Mouse (Mus musculus) 3T3-L1 (cell line): ENCODE measurements around the gene Rin2.
A peak's percentile ranks its signal among the peaks of the same experiment; 100 is the strongest.

Experiments used
- DNase-seq: peaks from one replicate; pipeline ENCODE4 v3.0.0-alpha.2; 2015; ENCODE audit warnings: low read depth, low spot score

Gene Rin2

GRCm38 (mm10) chr2:145730905-145731304, 55.9 kb downstream of the Rin2 start:
- DNase-seq, result no peak

- no peak for DNase-seq
Measured at GRCm38 (mm10) chr2:145735079-145735478, 60.1 kb downstream of the Rin2 start.

DNA sequence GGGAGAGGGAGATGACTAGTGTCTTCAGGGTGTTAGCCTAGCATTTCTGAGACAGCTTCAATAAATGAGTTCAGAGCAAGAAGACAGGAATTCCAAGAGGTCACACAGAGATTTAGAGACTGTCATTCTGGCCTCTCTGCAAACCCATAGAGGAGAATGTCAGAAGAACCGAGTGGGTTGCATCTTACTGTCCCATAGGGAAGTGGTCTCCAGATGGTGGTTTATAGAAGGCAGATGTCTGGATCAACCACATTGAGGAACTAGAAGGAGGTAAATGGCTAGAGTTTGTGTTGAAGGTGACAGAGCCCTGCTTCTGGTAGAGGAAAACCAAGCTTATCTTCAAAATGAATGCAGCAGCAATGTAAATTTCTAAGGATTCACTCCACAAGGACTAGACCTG, 61.5 kb downstream of the Rin2 start:
- no peak for DNase-seq

GRCm38 (mm10) chr2:145737196-145737595, 62.2 kb downstream of the Rin2 start:
- peak; percentile 70 for DNase-seq

- DNase-seq, result no peak
Measured at GRCm38 (mm10) chr2:145740729-145741128, 65.7 kb downstream of the Rin2 start.

- DNase-seq, result no peak
Measured at GRCm38 (mm10) chr2:145742795-145743710, 68.0 kb downstream of the Rin2 start.

DNA sequence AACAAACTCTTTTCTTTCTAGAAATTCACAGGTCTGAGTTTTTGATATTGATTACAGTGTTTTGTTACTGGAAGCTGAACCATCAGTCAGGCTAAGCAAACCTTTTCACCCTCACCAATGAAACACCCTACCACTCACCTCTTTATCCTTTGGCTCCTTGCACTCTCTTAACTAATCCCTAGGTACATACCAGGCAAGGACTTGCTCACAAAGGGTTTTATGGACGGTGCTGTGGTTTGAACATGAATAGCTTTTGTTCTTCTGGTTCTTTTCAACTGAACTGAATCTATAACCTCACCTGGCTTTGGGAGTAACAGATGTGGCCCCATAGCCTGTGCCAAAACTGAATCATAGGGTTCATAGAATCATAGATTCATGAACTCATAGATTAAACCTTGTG, 71.4 kb downstream of the Rin2 start:
- DNase-seq, result no peak

DNA sequence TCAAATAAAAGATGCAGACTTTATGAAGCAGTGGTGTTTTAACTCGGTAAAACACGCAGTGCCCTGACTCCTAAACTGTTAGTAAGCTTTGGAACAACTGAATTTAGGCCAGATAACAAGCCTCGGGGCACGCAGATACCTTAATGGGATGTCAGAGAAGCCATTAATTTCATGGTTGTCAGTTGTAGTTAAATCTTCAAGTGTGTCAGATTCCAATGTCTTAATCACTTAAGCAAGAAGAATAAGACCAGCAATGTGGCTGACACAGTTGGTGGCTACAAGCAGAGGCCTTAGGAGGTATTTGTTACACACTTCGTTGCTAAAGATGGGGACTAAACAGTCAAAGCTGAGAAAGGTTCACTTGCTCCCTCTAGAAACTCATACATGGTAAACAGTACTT, 74.6 kb downstream of the Rin2 start:
- DNase-seq, result no peak

- DNase-seq, result no peak
Measured at GRCm38 (mm10) chr2:145752572-145752971, 77.6 kb downstream of the Rin2 start.

DNA sequence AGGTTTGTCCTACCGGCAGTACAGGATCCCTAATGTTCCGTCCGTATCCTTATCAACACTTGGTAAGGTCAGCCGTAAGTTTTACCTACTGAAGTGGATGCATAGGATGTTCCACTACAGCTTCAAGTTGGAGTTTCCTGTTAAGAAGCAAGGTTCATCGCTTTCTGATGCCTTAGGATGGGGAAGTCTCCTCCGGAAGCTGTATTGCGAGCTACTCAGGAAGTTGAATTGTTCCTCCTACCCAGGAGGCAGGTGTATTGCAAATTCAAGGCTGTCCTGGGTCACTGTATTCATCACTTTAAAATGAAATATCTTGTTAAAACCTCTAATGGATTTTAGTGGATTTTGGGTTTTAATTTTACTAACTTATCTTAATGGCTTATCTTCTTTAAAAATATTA, 79.0 kb downstream of the Rin2 start:
- DNase-seq, result no peak

GRCm38 (mm10) chr2:145755864-145756822, 81.1 kb downstream of the Rin2 start:
- no peak for DNase-seq

- DNase-seq, result peak; percentile 85
Measured at GRCm38 (mm10) chr2:145760121-145760520, 85.1 kb downstream of the Rin2 start.

GRCm38 (mm10) chr2:145761436-145761835, 86.4 kb downstream of the Rin2 start:
- DNase-seq, result peak; percentile 77

- DNase-seq, result no peak
Measured at GRCm38 (mm10) chr2:145769964-145770363, 94.9 kb downstream of the Rin2 start.

GRCm38 (mm10) chr2:145770730-145771536, 95.9 kb downstream of the Rin2 start:
- DNase-seq, result no peak

DNA sequence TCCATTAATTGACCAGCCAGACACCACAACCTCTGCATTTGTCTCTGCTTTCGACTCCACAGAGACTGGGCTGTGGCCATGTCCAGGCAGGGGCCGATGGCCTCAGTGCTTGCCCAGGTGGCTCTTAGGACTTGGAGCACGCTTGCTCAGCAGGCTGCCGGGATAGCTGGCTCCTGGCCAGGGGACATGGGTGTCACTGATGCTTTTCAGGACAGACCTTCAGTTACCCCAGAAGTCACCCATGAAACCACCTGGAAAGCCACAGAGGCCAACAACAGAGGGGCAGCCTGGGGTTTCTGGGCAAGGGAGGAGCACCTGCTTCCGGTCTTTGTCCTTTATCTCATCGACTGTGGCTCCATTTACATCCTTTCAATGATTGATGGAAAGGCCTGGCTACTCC, 108.2 kb downstream of the Rin2 start:
- no peak for DNase-seq

DNA sequence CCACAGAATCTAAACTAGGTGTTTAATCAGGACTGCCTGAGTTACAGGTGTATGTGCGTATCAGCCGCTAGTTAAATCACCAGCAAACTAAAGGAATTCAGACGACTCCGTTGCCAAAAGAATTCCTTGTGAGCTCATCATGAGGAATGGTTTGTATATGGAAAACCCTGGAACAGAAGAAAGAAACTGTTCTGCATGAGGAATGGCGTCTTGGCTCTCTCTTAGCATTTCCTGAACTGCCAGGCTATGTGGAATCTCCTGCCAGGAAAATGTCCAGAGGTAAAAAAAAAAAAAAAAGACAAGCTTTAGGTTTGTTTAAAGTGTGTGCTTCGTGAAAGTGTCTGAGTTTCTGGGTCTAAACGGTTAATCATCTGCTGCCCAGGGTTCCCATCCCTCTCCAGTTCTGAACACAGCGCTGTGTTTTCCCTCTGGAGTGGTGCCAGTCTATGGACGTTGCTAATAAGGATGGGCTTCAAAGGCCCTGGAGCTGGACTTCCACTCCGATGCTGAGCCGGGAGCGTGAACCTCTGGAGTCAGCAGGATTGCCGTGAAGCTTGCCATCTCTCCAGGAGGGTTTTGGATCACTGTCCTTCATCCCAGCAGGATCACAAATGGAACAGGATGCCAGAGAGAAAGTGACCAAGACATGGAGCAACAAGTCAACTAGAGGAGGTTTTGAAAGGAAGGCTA, 109.4 kb downstream of the Rin2 start:
- no peak for DNase-seq

- DNase-seq, result peak; percentile 41
Measured at GRCm38 (mm10) chr2:145784964-145785363, 109.9 kb downstream of the Rin2 start.

DNA sequence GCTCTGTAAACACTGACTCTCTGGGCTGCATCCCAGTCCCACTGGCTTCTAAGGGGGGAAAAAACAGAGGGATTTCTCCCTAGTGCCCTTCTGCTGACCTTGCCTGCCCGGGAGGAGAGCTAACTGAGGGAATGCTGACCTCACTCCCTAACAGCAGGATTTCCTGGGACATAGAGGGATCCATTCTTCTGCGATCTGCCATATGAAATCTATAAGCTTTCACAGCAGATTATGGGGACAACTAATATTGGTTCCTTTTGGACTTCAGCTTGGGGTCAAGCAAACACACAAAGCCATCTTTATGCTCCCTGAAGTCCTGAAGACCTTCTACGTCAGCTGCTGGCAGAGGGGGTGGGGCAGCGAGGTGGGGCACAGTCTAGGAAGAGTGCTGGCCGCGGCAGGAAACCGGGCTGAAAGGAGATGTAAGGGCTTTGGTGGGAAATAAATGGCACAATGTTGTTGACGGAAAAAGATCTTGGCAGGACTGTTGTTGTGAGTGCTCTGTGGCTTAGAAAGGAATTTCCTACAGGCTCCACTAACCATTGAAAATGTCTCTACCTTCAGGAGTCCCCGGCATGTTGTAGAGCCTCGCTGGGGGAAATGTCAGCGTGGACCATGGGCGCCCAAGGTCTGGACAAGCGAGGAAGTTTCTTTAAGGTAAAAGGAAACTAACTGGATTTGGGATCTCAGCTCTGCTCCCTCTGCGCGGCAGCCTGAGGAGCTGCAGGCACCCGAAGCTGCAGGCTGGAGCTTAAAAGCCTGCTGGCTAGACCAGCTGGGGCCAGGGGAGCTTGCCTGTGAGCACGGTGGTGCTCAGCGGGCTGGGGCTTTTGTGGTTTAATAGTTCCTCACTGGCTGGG, 111.0 kb downstream of the Rin2 start:
- DNase-seq, result peak; percentile 66

DNA sequence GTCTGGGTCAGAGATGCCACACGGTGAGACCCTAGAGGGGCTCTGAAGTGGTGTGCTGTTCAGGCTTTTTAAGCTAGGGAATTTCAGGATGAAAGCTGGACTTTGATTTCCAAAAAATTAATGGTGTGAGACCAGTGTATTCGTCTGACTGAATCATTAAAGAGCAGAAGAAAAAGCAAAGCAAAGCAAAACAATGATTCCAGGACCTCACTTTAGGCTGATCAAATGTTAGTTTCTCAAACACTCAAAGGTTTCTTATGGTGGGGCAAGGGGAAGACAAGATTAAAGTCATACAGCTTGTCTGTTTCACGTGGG, 111.6 kb downstream of the Rin2 start:
- peak; percentile 20 for DNase-seq
